ENCODE assay signal across 9 mouse cellular contexts in genomic region chr16:28517596-28518524, GRCm38 (mm10).
DNase-seq lines count a peak whose midpoint lies in the region; ATAC-seq and TF ChIP-seq lines count a peak whose summit lies in the region.
"Had no signal": no experiment of that assay in that cellular context is flagged by ENCODE, and none has a peak within 500 bp of the region (broad histone marks: within the 10 kb centered on the region; RNA-seq: fewer than 3 reads in every experiment).

No protein-coding gene starts in this region.

- no peak for TF ChIP-seq POLR2A in CH12.LX (IDR thresholded peaks at IDR 0.05; ENCODE audit: low read depth, low read length)

- dilution Hi-C loops in CH12.LX (cut with MboI; ENCODE audit: extremely low pct_ligation_motif_present, extremely low pct_unique_long_range_greater_than_20kb, low sequenced_read_pairs), result no loop called here

- ATAC-seq in forebrain, embryonic 11.5 days (replicated peaks; ENCODE audit: low FRiP score), result peak; percentile 86
- no peak for ATAC-seq in heart, postnatal 0 days (ENCODE audit: insufficient read depth, low read depth)
- 0 out of 2 replicates have a peak, but pooled peaks have one; percentile 12 for ATAC-seq in liver, embryonic 13.5 days (ENCODE audit: low read depth)

- H3K27me3 ChIP-seq in CH12.LX (replicated peaks), result no peaks in the 10 kb centered on the region
- no peaks in the 10 kb centered on the region for H3K27me3 ChIP-seq in forebrain, embryonic 11.5 days (ENCODE audit: control insufficient read depth, insufficient read depth, low read length)
- no peaks in the 10 kb centered on the region for H3K27me3 ChIP-seq in heart, postnatal 0 days (ENCODE audit: control insufficient read depth, insufficient read depth, low read length)
- no peaks in the 10 kb centered on the region for H3K27me3 ChIP-seq in liver, embryonic 13.5 days

- H3K79me2 ChIP-seq in CH12.LX (replicated peaks; ENCODE audit: control insufficient read depth, extremely low read depth, insufficient read depth, poor library complexity, severe bottlenecking), result no peaks in the 10 kb centered on the region

- peak; percentile 73 for TF ChIP-seq RAD21 in CH12.LX (IDR thresholded peaks at IDR 0.05; ENCODE audit: low read depth, low read length)

- in situ Hi-C loops in CH12.LX (cut with MboI; ENCODE audit: low pct_ligation_motif_present, low pct_unique_long_range_greater_than_20kb, low sequenced_read_pairs), result no loop called here

- peaks cover 0 to 4% of the 10 kb centered on the region in 2 experiments; a peak in 1 of 4 replicates for H3K4me1 ChIP-seq in CH12.LX (ENCODE audit: control insufficient read depth in 1 of 2, insufficient read depth in 2 of 2)
- H3K4me1 ChIP-seq in forebrain, embryonic 11.5 days (replicated peaks; ENCODE audit: control insufficient read depth, insufficient read depth, low read length), result no peaks in the 10 kb centered on the region
- H3K4me1 ChIP-seq in heart, postnatal 0 days (ENCODE audit: control insufficient read depth, insufficient read depth), result no peaks in the 10 kb centered on the region
- H3K4me1 ChIP-seq in liver, embryonic 13.5 days (replicated peaks), result no peaks in the 10 kb centered on the region

- peak; percentile 76 to 98 for TF ChIP-seq CTCF in CH12.LX (conservative IDR thresholded peaks at IDR 0.05 in 1 of 2, IDR thresholded peaks at IDR 0.05 in 1 of 2; ENCODE audit: low read depth in 2 of 2, low read length in 2 of 2)
- peak; percentile 79 for TF ChIP-seq CTCF in heart, postnatal 0 days (IDR thresholded peaks at IDR 0.05; ENCODE audit: low read depth)

- no peak overlapping the region for H3K9ac ChIP-seq in CH12.LX (ENCODE audit: insufficient read depth, low read depth)
- no peak overlapping the region for H3K9ac ChIP-seq in forebrain, embryonic 11.5 days (ENCODE audit: low read length)
- no peak overlapping the region for H3K9ac ChIP-seq in heart, postnatal 0 days (replicated peaks; ENCODE audit: low read depth, low read length)
- no peak overlapping the region for H3K9ac ChIP-seq in liver, embryonic 13.5 days

- no peak overlapping the region for H3K4me2 ChIP-seq in CH12.LX (ENCODE audit: insufficient read depth, low read depth, poor library complexity, severe bottlenecking)
- H3K4me2 ChIP-seq in forebrain, embryonic 11.5 days (ENCODE audit: low read depth, low read length, severe bottlenecking), result peak overlapping the region; percentile 42; the same call in 1 of the 2 replicates
- peak overlapping the region; percentile 51 for H3K4me2 ChIP-seq in heart, postnatal 0 days (ENCODE audit: low read depth, low read length)
- peak overlapping the region; percentile 18 for H3K4me2 ChIP-seq in liver, embryonic 13.5 days

- DNase-seq in CH12.LX (ENCODE audit: extremely low read depth), result peak; percentile 84
- peak; percentile 13 for DNase-seq in c-Kit-negative CD71-positive TER-119-positive erythroid progenitor cells, embryonic 14.5 days (ENCODE audit: low read depth, low spot score)
- DNase-seq in forebrain, embryonic 11.5 days (ENCODE audit: low spot score), result peak; percentile 83
- DNase-seq in heart, postnatal 0 days (ENCODE audit: low spot score), result peak; percentile 33
- DNase-seq in kidney, postnatal 36 days, result peak; percentile 72 to 83
- DNase-seq in liver, embryonic 13.5 days, result peak; percentile 19
- peak; percentile 77 for DNase-seq in neural tube, embryonic 10.5 days (ENCODE audit: extremely low spot score, low spot score)
- peak; percentile 79 for DNase-seq in telencephalon, adult 2 months (ENCODE audit: low read depth, low spot score)

- WGBS in forebrain, embryonic 11.5 days, result 36% methylated on average over 21 of the region's 21 CpGs
- WGBS in heart, postnatal 0 days, result 27% methylated on average over 21 of the region's 21 CpGs
- 21% methylated on average over 21 of the region's 21 CpGs for WGBS in liver, embryonic 13.5 days (ENCODE audit: insufficient replicate concordance)

- no peak for TF ChIP-seq EP300 in CH12.LX (IDR thresholded peaks at IDR 0.05; ENCODE audit: low read length)
- TF ChIP-seq EP300 in heart, postnatal 0 days (IDR thresholded peaks at IDR 0.05; ENCODE audit: low read depth), result no peak

- no peaks in the 10 kb centered on the region for H3K9me3 ChIP-seq in CH12.LX (replicated peaks; ENCODE audit: low read length)
- H3K9me3 ChIP-seq in forebrain, embryonic 11.5 days (ENCODE audit: control insufficient read depth, low read length), result no peaks in the 10 kb centered on the region
- no peaks in the 10 kb centered on the region for H3K9me3 ChIP-seq in heart, postnatal 0 days (replicated peaks; ENCODE audit: control insufficient read depth, low read length)
- H3K9me3 ChIP-seq in liver, embryonic 13.5 days (replicated peaks), result no peaks in the 10 kb centered on the region

- H3K36me3 ChIP-seq in CH12.LX (replicated peaks in 1 of 2; ENCODE audit: control insufficient read depth in 1 of 2, insufficient read depth in 1 of 2, low read length in 1 of 2), result no peaks in the 10 kb centered on the region
- no peaks in the 10 kb centered on the region for H3K36me3 ChIP-seq in forebrain, embryonic 11.5 days (ENCODE audit: control insufficient read depth, insufficient read depth, low read length)
- no peaks in the 10 kb centered on the region for H3K36me3 ChIP-seq in heart, postnatal 0 days (replicated peaks; ENCODE audit: control insufficient read depth, insufficient read depth, low read length)
- H3K36me3 ChIP-seq in liver, embryonic 13.5 days, result no peaks in the 10 kb centered on the region

- no peak overlapping the region for H3K4me3 ChIP-seq in CH12.LX (replicated peaks in 1 of 3; ENCODE audit: low read depth in 2 of 3, low read length in 2 of 3, poor library complexity in 1 of 3)
- H3K4me3 ChIP-seq in forebrain, embryonic 11.5 days (ENCODE audit: low read depth, low read length), result no peak overlapping the region; the same call in 1 of the 2 replicates
- peak overlapping the region; percentile 21 for H3K4me3 ChIP-seq in heart, postnatal 0 days (ENCODE audit: low read depth, low read length)
- H3K4me3 ChIP-seq in liver, embryonic 13.5 days (replicated peaks), result no peak overlapping the region
- H3K4me3 ChIP-seq: erythroblast, embryonic 14.5 days had no signal

- H3K27ac ChIP-seq in CH12.LX (ENCODE audit: insufficient read depth, low read depth), result no peak overlapping the region
- no peak overlapping the region for H3K27ac ChIP-seq in forebrain, embryonic 11.5 days (ENCODE audit: low read depth, low read length)
- no peak overlapping the region for H3K27ac ChIP-seq in heart, postnatal 0 days (ENCODE audit: low read depth)
- H3K27ac ChIP-seq in liver, embryonic 13.5 days, result no peak overlapping the region

TF ChIP-seq in CH12.LX, 34 proteins besides CTCF, POLR2A, EP300 and RAD21:
- TF ChIP-seq USF1 (IDR thresholded peaks at IDR 0.05; ENCODE audit: low read depth, low read length), result no peak
- TF ChIP-seq BHLHE40 (IDR thresholded peaks at IDR 0.05; ENCODE audit: low read depth, low read length), result no peak
- TF ChIP-seq SMC3 (IDR thresholded peaks at IDR 0.05; ENCODE audit: low read depth, low read length), result peak; percentile 61
- no peak for TF ChIP-seq MAZ (IDR thresholded peaks at IDR 0.05; ENCODE audit: low read depth, low read length)
- no peak for TF ChIP-seq NELFE (IDR thresholded peaks at IDR 0.05; ENCODE audit: low read depth, low read length)
- TF ChIP-seq TCF12 (IDR thresholded peaks at IDR 0.05; ENCODE audit: low read depth, low read length), result no peak
- no peak for TF ChIP-seq MYC (IDR thresholded peaks at IDR 0.05; ENCODE audit: low read depth, low read length)
- no peak for TF ChIP-seq RCOR1 (conservative IDR thresholded peaks at IDR 0.05; ENCODE audit: low read depth, low read length)
- TF ChIP-seq ELF1 (IDR thresholded peaks at IDR 0.05; ENCODE audit: low read depth, low read length), result no peak

Comparison
In these comparisons a context has a peak if more than half of its experiments do, and no peak if none do; other contexts are left out.
1. DNase-seq: peak in every context shown above with its lines; median percentile 84 in CH12.LX; 83 in forebrain, embryonic 11.5 days; 79 in telencephalon, adult 2 months; 78 in kidney, postnatal 36 days; 77 in neural tube, embryonic 10.5 days; 33 in heart, postnatal 0 days; 19 in liver, embryonic 13.5 days; 13 in c-Kit-negative CD71-positive TER-119-positive erythroid progenitor cells, embryonic 14.5 days.